Mouse (Mus musculus): Measurements from ENCODE around the gene Col6a4.

- TF ChIP-seq CTCF (IDR thresholded peaks at IDR 0.05; ENCODE audit: low read depth, low read length) (no peak), POLR2A (IDR thresholded peaks at IDR 0.05; ENCODE audit: borderline replicate concordance, low read depth, low read length) (no peak)
These were observed 27.0 kb upstream of the Col6a4 start for GRCm38 (mm10) chr9:106123599-106123998.

All from bone marrow macrophage, adult 2 months (primary cell).